Mouse (Mus musculus): ENCODE results near the gene Sltm. TPM values are rescaled to one million over a fixed set of nuclear protein-coding genes. Genes with fewer than 3 reads are reported as not detected.
"Not testable (repeated sequence)": the region's sequence is repeated elsewhere in the genome, so short reads cannot be mapped to it uniquely, and the experiment has no call there.

Gene Sltm
- polyA plus RNA-seq, 1 experiment from 2014 or later: 48.7 TPM

- Histone ChIP-seq H3K9ac (no peak overlapping the region), H3K4me1 (no peaks in the 10 kb centered on the region), H3K4me2 (no peak overlapping the region), H3K27me3 (replicated peaks) (no peaks in the 10 kb centered on the region), H3K9me3 (no peaks in the 10 kb centered on the region), H3K36me3 (no peaks in the 10 kb centered on the region), H3K4me3 (replicated peaks) (no peak overlapping the region), H3K27ac (no peak overlapping the region)
- ATAC-seq (ENCODE audit: insufficient read depth, low FRiP score, low read depth): no peak
- 79% methylated on average over 3 of the region's 3 CpGs for WGBS
Measured at GRCm38 (mm10) chr9:70520651-70521050, 21.9 kb upstream of the Sltm start.

- no peak overlapping the region for H3K9ac ChIP-seq
- no peak overlapping the region for H3K4me3 ChIP-seq (replicated peaks)
- H3K9me3 ChIP-seq: no peaks in the 10 kb centered on the region
- H3K36me3 ChIP-seq: no peaks in the 10 kb centered on the region
- no peak overlapping the region for H3K4me2 ChIP-seq
- H3K27ac ChIP-seq: no peak overlapping the region
- no peaks in the 10 kb centered on the region for H3K4me1 ChIP-seq
- no peaks in the 10 kb centered on the region for H3K27me3 ChIP-seq (replicated peaks)
- 86% methylated on average over 3 of the region's 3 CpGs for WGBS
- no peak for ATAC-seq (ENCODE audit: insufficient read depth, low FRiP score, low read depth)
Measured at GRCm38 (mm10) chr9:70523813-70524212, 18.7 kb upstream of the Sltm start.

GRCm38 (mm10) chr9:70524366-70524765 is 18.2 kb upstream of the Sltm start:
- no peak overlapping the region for H3K27ac ChIP-seq
- H3K9ac ChIP-seq: no peak overlapping the region
- no peaks in the 10 kb centered on the region for H3K4me1 ChIP-seq
- ATAC-seq (ENCODE audit: insufficient read depth, low FRiP score, low read depth): no peak
- no peak overlapping the region for H3K4me2 ChIP-seq
- no peaks in the 10 kb centered on the region for H3K36me3 ChIP-seq
- 80% methylated on average over 7 of the region's 7 CpGs for WGBS
- H3K27me3 ChIP-seq (replicated peaks): no peaks in the 10 kb centered on the region
- H3K9me3 ChIP-seq: no peaks in the 10 kb centered on the region
- H3K4me3 ChIP-seq (replicated peaks): no peak overlapping the region

- no peak for ATAC-seq (ENCODE audit: insufficient read depth, low FRiP score, low read depth)
- Histone ChIP-seq H3K27ac (no peak overlapping the region), H3K9ac (no peak overlapping the region), H3K36me3 (no peaks in the 10 kb centered on the region), H3K4me1 (no peaks in the 10 kb centered on the region), H3K27me3 (replicated peaks) (no peaks in the 10 kb centered on the region), H3K9me3 (no peaks in the 10 kb centered on the region), H3K4me2 (no peak overlapping the region), H3K4me3 (replicated peaks) (no peak overlapping the region)
- WGBS: 66% methylated on average over 3 of the region's 3 CpGs
Measured at GRCm38 (mm10) chr9:70533328-70533727, 9.2 kb upstream of the Sltm start.

GRCm38 (mm10) chr9:70541584-70541983 is 970 bp upstream of the Sltm start:
- peak overlapping the region; percentile 79 for H3K4me2 ChIP-seq
- 10% methylated on average over 6 of the region's 6 CpGs for WGBS
- no peak overlapping the region for H3K27ac ChIP-seq
- no peak for ATAC-seq (ENCODE audit: insufficient read depth, low FRiP score, low read depth)
- no peaks in the 10 kb centered on the region for H3K9me3 ChIP-seq
- H3K4me1 ChIP-seq: no peaks in the 10 kb centered on the region
- H3K27me3 ChIP-seq (replicated peaks): no peaks in the 10 kb centered on the region
- peak overlapping the region; percentile 93 for H3K4me3 ChIP-seq (replicated peaks)
- H3K9ac ChIP-seq: peak overlapping the region; percentile 42; the same call in 1 of the 2 replicates
- no peaks in the 10 kb centered on the region for H3K36me3 ChIP-seq

GRCm38 (mm10) chr9:70543048-70543880 is 710 bp downstream of the Sltm start:
- WGBS: under 1% methylated on average over 61 of the region's 64 CpGs
- peak overlapping the region; percentile 99 for H3K27ac ChIP-seq
- no peaks in the 10 kb centered on the region for H3K36me3 ChIP-seq
- peak overlapping the region; percentile 57 for H3K4me2 ChIP-seq
- H3K4me3 ChIP-seq (replicated peaks): peak overlapping the region; percentile 93
- ATAC-seq (ENCODE audit: insufficient read depth, low FRiP score, low read depth): peak; percentile 73
- H3K9me3 ChIP-seq: no peaks in the 10 kb centered on the region
- H3K27me3 ChIP-seq (replicated peaks): no peaks in the 10 kb centered on the region
- H3K4me1 ChIP-seq: no peaks in the 10 kb centered on the region
- H3K9ac ChIP-seq: peak overlapping the region; percentile 96

GRCm38 (mm10) chr9:70543985-70544384 is 1.4 kb downstream of the Sltm start:
- no peaks in the 10 kb centered on the region for H3K36me3 ChIP-seq
- H3K4me2 ChIP-seq: peak overlapping the region; percentile 57
- H3K27me3 ChIP-seq (replicated peaks): no peaks in the 10 kb centered on the region
- H3K27ac ChIP-seq: no peak overlapping the region; the same call in 1 of the 2 replicates
- 44% methylated on average over 5 of the region's 5 CpGs for WGBS
- H3K9ac ChIP-seq: no peak overlapping the region
- no peaks in the 10 kb centered on the region for H3K9me3 ChIP-seq
- no peaks in the 10 kb centered on the region for H3K4me1 ChIP-seq
- H3K4me3 ChIP-seq (replicated peaks): peak overlapping the region; percentile 93
- ATAC-seq (ENCODE audit: insufficient read depth, low FRiP score, low read depth): no peak

- Histone ChIP-seq H3K4me1 (no peaks in the 10 kb centered on the region), H3K36me3 (no peaks in the 10 kb centered on the region), H3K4me2 (no peak overlapping the region), H3K9me3 (no peaks in the 10 kb centered on the region), H3K9ac (no peak overlapping the region), H3K27ac (no peak overlapping the region), H3K27me3 (replicated peaks) (no peaks in the 10 kb centered on the region), H3K4me3 (replicated peaks) (no peak overlapping the region)
- ATAC-seq (ENCODE audit: insufficient read depth, low FRiP score, low read depth): no peak
- WGBS: 66% methylated on average over 1 of the region's 1 CpGs
Measured at GRCm38 (mm10) chr9:70544831-70545230, 2.3 kb downstream of the Sltm start.

- WGBS: 82% methylated on average over 3 of the region's 3 CpGs
- H3K36me3 ChIP-seq; H3K4me2 ChIP-seq; H3K9me3 ChIP-seq; H3K4me1 ChIP-seq; H3K9ac ChIP-seq; H3K27ac ChIP-seq; ATAC-seq (ENCODE audit: insufficient read depth, low FRiP score, low read depth); H3K4me3 ChIP-seq (replicated peaks); H3K27me3 ChIP-seq (replicated peaks): not testable (repeated sequence)
Measured at GRCm38 (mm10) chr9:70546576-70546975, 4.0 kb downstream of the Sltm start.

GRCm38 (mm10) chr9:70548304-70548703 is 5.8 kb downstream of the Sltm start:
- Histone ChIP-seq H3K4me2 (no peak overlapping the region), H3K9me3 (no peaks in the 10 kb centered on the region), H3K27me3 (replicated peaks) (no peaks in the 10 kb centered on the region), H3K36me3 (peaks cover 6% of the 10 kb centered on the region), H3K9ac (no peak overlapping the region), H3K4me3 (replicated peaks) (no peak overlapping the region), H3K4me1 (no peaks in the 10 kb centered on the region), H3K27ac (no peak overlapping the region)
- WGBS: 64% methylated on average over 4 of the region's 4 CpGs
- ATAC-seq (ENCODE audit: insufficient read depth, low FRiP score, low read depth): no peak

GRCm38 (mm10) chr9:70551524-70551923 is 9.0 kb downstream of the Sltm start:
- no peak overlapping the region for H3K27ac ChIP-seq

GRCm38 (mm10) chr9:70552233-70552632 is 9.7 kb downstream of the Sltm start:
- 94% methylated on average over 2 of the region's 2 CpGs for WGBS
- H3K36me3 ChIP-seq; H3K9ac ChIP-seq; H3K4me2 ChIP-seq; H3K27ac ChIP-seq; H3K4me1 ChIP-seq; H3K4me3 ChIP-seq (replicated peaks); H3K9me3 ChIP-seq; ATAC-seq (ENCODE audit: insufficient read depth, low FRiP score, low read depth); H3K27me3 ChIP-seq (replicated peaks): not testable (repeated sequence)

More at GRCm38 (mm10) chr9:70551524-70551923, 9.0 kb downstream of the Sltm start:
- Histone ChIP-seq H3K27me3 (replicated peaks) (no peaks in the 10 kb centered on the region), H3K9me3 (no peaks in the 10 kb centered on the region), H3K4me3 (replicated peaks) (no peak overlapping the region), H3K36me3 (peaks cover 6% of the 10 kb centered on the region), H3K4me1 (no peaks in the 10 kb centered on the region), H3K9ac (no peak overlapping the region), H3K4me2 (no peak overlapping the region)
- WGBS: 96% methylated on average over 1 of the region's 1 CpGs
- ATAC-seq (ENCODE audit: insufficient read depth, low FRiP score, low read depth): no peak
